Mouse (Mus musculus) forebrain, embryonic 11.5 days (tissue): ENCODE measurements at regions not wholly inside any gene's neighbourhood (a gene's known extent, or its start where the extent isn't known, plus 50 kb on each side); places are given as distances from the start of the nearest gene placed in this dataset.
"Not testable (repeated sequence)": the region's sequence is repeated elsewhere in the genome, so short reads cannot be mapped to it uniquely, and the experiment has no call there.

Experiments used
- ATAC-seq: fragments of 200-750 bp; cut with Nextera tagmentation; replicated peaks from 2 replicates; pipeline ENCODE4 v1.8.0; 2017; ENCODE audit warnings: moderate TSS enrichment; ENCODE audit not compliant: low FRiP score
- DNase-seq: peaks from one replicate; pipeline ENCODE4 v3.0.0-alpha.2; 2017; ENCODE audit warnings: low spot score
- H3K27ac ChIP-seq: fragments of 300-500 bp; sonication (generic); 2 replicates; pipeline ENCODE4 v1.5.1; 2014; ENCODE audit warnings: low read depth, low read length
- H3K27me3 ChIP-seq: fragments of 300-500 bp; sonication (generic); 2 replicates; pipeline ENCODE4 v1.6.1; 2014; ENCODE audit warnings: mild to moderate bottlenecking, low read length, mixed read lengths; ENCODE audit not compliant: control insufficient read depth, insufficient read depth
- H3K36me3 ChIP-seq: fragments of 300-500 bp; sonication (generic); 2 replicates; pipeline ENCODE4 v1.6.1; 2014; ENCODE audit warnings: mild to moderate bottlenecking, low read length, moderate library complexity, mixed read lengths; ENCODE audit not compliant: control insufficient read depth, insufficient read depth
- H3K4me1 ChIP-seq: fragments of 300-500 bp; sonication (generic); replicated peaks from 2 replicates; pipeline ENCODE4 v1.6.1; 2014; ENCODE audit warnings: low read length, mixed read lengths; ENCODE audit not compliant: control insufficient read depth, insufficient read depth
- H3K4me2 ChIP-seq: fragments of 300-500 bp; sonication (generic); 2 replicates; pipeline ENCODE4 v1.6.1; 2014; ENCODE audit warnings: low read depth, mild to moderate bottlenecking, low read length, moderate library complexity, mixed read lengths; ENCODE audit not compliant: severe bottlenecking
- H3K4me3 ChIP-seq: fragments of 300-500 bp; sonication (generic); 2 replicates; pipeline ENCODE4 v1.5.1; 2014; ENCODE audit warnings: low read depth, low read length
- H3K9ac ChIP-seq: fragments of 300-500 bp; sonication (generic); 2 replicates; pipeline ENCODE4 v1.6.1; 2014; ENCODE audit warnings: low read length
- H3K9me3 ChIP-seq: fragments of 300-500 bp; sonication (generic); 2 replicates; pipeline ENCODE4 v1.6.1; 2016; ENCODE audit warnings: low read length, mixed read lengths; ENCODE audit not compliant: control insufficient read depth
- WGBS: fragments of 180-500 bp; shearing (Covaris S2); extraction: QIAGEN DNeasy Blood & Tissue Kit; methylation state at CpG from one replicate; pipeline ENCODE4 v1.1.7; 2014; 5-methylcytosine and 5-hydroxymethylcytosine counted together

DNA sequence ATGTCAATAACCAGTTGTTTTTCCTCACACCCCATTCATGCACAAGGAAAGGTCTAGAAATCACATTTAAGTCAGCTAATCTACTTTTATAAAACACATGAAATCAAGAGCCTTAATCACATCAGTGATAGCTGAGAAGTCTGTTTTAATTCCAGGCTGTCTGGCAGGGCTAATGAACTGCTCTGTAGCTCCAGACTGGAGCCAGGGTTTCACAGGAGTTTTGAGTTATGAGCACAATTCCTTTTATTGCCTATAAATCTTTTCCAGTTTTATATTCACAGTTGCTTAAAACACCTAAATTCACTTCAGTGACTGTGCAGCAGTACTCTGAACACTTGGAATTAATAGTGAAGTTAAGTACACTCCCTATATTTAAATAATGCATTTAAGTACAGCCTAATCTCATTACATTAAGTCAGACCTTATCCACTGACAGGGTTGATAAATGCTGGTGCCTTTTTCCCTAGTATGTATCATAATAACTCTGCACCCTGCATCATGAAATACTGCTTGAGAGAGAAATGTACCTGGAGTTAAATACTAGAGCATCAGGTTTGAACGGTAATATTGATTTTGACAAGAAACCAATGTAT, 198.6 kb upstream of the Gria4 start:
- Histone ChIP-seq H3K36me3 (no peaks in the 10 kb centered on the region), H3K27ac (no peak overlapping the region), H3K4me1 (no peaks in the 10 kb centered on the region), H3K9me3 (no peaks in the 10 kb centered on the region), H3K4me2 (no peak overlapping the region), H3K27me3 (no peaks in the 10 kb centered on the region), H3K4me3 (no peak overlapping the region), H3K9ac (no peak overlapping the region)
- DNase-seq (no peak), ATAC-seq (no peak)
- WGBS: 88% methylated on average over 1 of the region's 1 CpGs

DNA sequence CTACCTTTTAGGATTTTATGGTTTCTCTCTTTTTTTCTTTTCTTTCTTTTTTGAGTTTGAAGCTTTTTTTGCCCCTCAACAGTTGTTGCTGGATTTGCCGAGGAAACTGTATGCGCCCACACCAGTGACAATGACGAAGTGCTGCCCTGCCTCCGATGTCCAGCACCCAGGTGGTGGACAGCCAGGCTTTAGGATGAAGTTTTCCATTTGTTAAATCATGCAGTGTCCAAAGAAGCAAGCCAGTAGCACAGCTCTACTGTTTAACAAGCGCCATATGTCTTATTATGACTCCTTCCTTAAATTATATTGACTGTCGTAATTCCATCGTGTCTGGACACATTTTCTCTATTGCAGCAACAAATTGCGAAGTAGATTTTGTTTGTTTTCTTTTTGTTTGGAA, 183.4 kb upstream of the Gria4 start:
- H3K4me1 ChIP-seq, H3K27me3 ChIP-seq, ATAC-seq, H3K4me2 ChIP-seq, DNase-seq, H3K4me3 ChIP-seq, H3K36me3 ChIP-seq, H3K27ac ChIP-seq, H3K9ac ChIP-seq, H3K9me3 ChIP-seq: not testable (repeated sequence)
- 90% methylated on average over 8 of the region's 8 CpGs for WGBS

DNA sequence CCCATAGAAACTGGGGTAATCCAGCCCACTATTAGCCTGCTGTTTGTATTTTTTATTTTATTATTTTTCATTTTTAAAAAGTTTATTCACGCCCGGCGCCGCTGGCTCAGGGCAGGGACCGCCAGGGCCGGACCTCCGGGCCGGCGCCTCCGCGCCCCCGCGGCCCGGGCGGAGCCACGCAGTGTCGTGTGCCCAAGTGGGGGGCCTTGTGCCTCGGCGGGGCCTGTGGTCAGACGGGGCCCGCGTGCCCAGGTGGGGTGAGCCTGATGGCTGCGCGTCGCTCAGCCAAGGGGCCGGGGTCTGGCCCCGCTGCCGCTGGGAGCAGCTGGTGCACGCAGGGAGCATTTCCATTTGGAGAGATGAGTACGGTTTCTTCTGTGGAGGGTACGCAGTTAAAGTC, 181.5 kb upstream of the Gria4 start:
- no peaks in the 10 kb centered on the region for H3K27me3 ChIP-seq
- H3K36me3 ChIP-seq: no peaks in the 10 kb centered on the region
- WGBS: 92% methylated on average over 31 of the region's 31 CpGs
- H3K4me3 ChIP-seq: no peak overlapping the region
- H3K4me2 ChIP-seq: no peak overlapping the region
- no peaks in the 10 kb centered on the region for H3K9me3 ChIP-seq
- ATAC-seq: peak; percentile 63; the same call in 1 of the 2 replicates
- no peak for DNase-seq
- no peaks in the 10 kb centered on the region for H3K4me1 ChIP-seq
- no peak overlapping the region for H3K27ac ChIP-seq
- no peak overlapping the region for H3K9ac ChIP-seq

GRCm38 (mm10) chr9:4975073-4975472, 179.0 kb upstream of the Gria4 start:
- Histone ChIP-seq H3K36me3 (no peaks in the 10 kb centered on the region), H3K4me3 (no peak overlapping the region), H3K9me3 (no peaks in the 10 kb centered on the region), H3K4me1 (no peaks in the 10 kb centered on the region), H3K27ac (no peak overlapping the region), H3K27me3 (no peaks in the 10 kb centered on the region), H3K9ac (no peak overlapping the region), H3K4me2 (no peak overlapping the region)
- DNase-seq: no peak
- WGBS: 89% methylated on average over 1 of the region's 1 CpGs
- no peak for ATAC-seq

- not testable (repeated sequence) for H3K27me3 ChIP-seq, H3K4me2 ChIP-seq, H3K9ac ChIP-seq, H3K4me1 ChIP-seq, H3K9me3 ChIP-seq, ATAC-seq, H3K27ac ChIP-seq, H3K4me3 ChIP-seq, H3K36me3 ChIP-seq, DNase-seq
- 86% methylated on average over 1 of the region's 1 CpGs for WGBS
These were observed 135.8 kb upstream of the Gria4 start for GRCm38 (mm10) chr9:4931861-4932260.

- ATAC-seq (no peak), DNase-seq (no peak)
- H3K36me3 ChIP-seq: no peaks in the 10 kb centered on the region
- no peaks in the 10 kb centered on the region for H3K27me3 ChIP-seq
- H3K4me1 ChIP-seq: no peaks in the 10 kb centered on the region
- WGBS: 90% methylated on average over 4 of the region's 4 CpGs
- H3K9me3 ChIP-seq: no peaks in the 10 kb centered on the region
- H3K27ac ChIP-seq: no peak overlapping the region
- no peak overlapping the region for H3K9ac ChIP-seq
- no peak overlapping the region for H3K4me3 ChIP-seq
- no peak overlapping the region for H3K4me2 ChIP-seq
These were observed 134.3 kb upstream of the Gria4 start for GRCm38 (mm10) chr9:4930362-4930761.

- H3K4me2 ChIP-seq: no peak overlapping the region
- H3K4me1 ChIP-seq: no peaks in the 10 kb centered on the region
- H3K27ac ChIP-seq: no peak overlapping the region
- DNase-seq (no peak), ATAC-seq (no peak)
- WGBS: 95% methylated on average over 2 of the region's 2 CpGs
- H3K9ac ChIP-seq: no peak overlapping the region
- no peaks in the 10 kb centered on the region for H3K27me3 ChIP-seq
- no peak overlapping the region for H3K4me3 ChIP-seq
- H3K36me3 ChIP-seq: no peaks in the 10 kb centered on the region
- H3K9me3 ChIP-seq: no peaks in the 10 kb centered on the region
These were observed 114.5 kb upstream of the Gria4 start for GRCm38 (mm10) chr9:4910543-4910942.

DNA sequence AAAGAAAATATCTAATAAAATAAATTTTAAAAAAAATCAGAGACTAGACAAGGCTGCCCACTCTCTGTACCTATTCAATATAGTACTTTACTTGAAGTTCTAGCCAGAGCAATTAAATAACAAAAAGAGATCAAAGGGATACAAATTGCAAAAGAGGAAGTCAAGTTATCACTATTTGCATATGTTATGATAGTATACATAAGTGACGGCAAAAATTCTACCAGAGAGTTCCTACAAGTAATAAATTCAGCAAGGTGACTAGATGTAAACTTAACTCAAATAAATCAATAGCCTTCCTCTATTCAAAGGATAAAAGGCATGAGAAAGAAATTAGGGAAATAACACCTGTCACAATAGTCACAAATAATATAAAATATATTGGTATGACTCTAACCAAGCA, 89.4 kb upstream of the Gria4 start:
- DNase-seq (no peak), ATAC-seq (no peak)
- 89% methylated on average over 1 of the region's 1 CpGs for WGBS

More for the DNA sequence above, 89.4 kb upstream of the Gria4 start:
- Histone ChIP-seq H3K9me3 (no peaks in the 10 kb centered on the region), H3K27ac (no peak overlapping the region), H3K9ac (no peak overlapping the region), H3K4me2 (no peak overlapping the region), H3K27me3 (no peaks in the 10 kb centered on the region), H3K4me3 (no peak overlapping the region), H3K4me1 (no peaks in the 10 kb centered on the region), H3K36me3 (no peaks in the 10 kb centered on the region)
